Mouse (Mus musculus): Measurements from ENCODE around the gene Hus1. TPM values are rescaled to one million over a fixed set of nuclear protein-coding genes. Genes with fewer than 3 reads are reported as not detected.

Hus1 gene
- polyA plus RNA-seq, 1 experiment: 5.8 TPM

DNA sequence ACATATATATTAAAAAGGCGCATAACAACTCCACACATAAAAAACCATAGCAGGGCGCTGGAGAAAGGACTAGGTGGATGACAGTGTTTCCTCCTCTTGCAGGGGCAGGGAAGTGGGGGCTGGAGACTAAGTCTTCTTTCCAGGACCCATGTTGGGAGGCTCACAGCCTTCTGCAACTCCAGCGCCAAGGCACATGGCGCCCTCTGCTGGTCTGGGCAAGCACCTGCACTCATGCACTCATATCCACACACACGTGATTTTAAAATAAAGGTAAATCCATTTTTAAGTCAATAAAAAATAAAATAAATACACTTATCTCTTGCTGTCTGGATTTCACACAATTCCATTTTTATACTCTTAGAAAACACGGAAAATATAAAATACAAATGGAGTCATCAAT lies 54.0 kb downstream of the Hus1 start:
- TF ChIP-seq CTCF (IDR thresholded peaks at IDR 0.05; ENCODE audit: low read depth, low read length): peak; percentile 59
- no peak for TF ChIP-seq POLR2A (IDR thresholded peaks at IDR 0.05; ENCODE audit: borderline replicate concordance, low read depth, low read length)
- Histone ChIP-seq H3K4me3 (ENCODE audit: insufficient read depth, low read length) (no peak overlapping the region), H3K27ac (ENCODE audit: insufficient read depth, low read depth, low read length) (no peak overlapping the region)

DNA sequence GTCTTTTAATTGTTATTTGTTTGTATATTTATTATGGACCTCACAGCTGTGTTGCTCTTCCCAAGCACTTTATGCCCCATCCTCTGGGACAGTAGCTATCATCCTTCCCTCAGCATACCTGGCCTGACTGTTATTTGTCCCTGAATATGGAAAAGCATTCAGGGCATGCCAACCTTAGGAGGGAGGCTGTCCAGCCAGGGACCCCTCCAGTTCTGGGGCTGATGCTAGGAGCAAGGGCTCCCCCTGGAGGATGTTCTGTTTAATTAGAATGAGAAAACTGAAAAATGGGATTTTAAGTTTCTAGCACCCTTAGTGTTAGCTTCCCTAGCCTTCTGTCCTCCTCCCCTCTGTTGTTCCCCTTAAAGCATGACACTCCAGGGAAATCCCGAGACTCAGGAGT lies 55.3 kb downstream of the Hus1 start:
- TF ChIP-seq CTCF (IDR thresholded peaks at IDR 0.05; ENCODE audit: low read depth, low read length): peak; percentile 90
- TF ChIP-seq POLR2A (IDR thresholded peaks at IDR 0.05; ENCODE audit: borderline replicate concordance, low read depth, low read length): no peak
- Histone ChIP-seq H3K4me1 (ENCODE audit: control insufficient read depth, insufficient read depth, low read length) (no peaks in the 10 kb centered on the region), H3K27ac (ENCODE audit: insufficient read depth, low read depth, low read length) (no peak overlapping the region), H3K4me3 (ENCODE audit: insufficient read depth, low read length) (no peak overlapping the region)

More for the DNA sequence above, 54.0 kb downstream of the Hus1 start:
- no peaks in the 10 kb centered on the region for H3K4me1 ChIP-seq (ENCODE audit: control insufficient read depth, insufficient read depth, low read length)

DNA sequence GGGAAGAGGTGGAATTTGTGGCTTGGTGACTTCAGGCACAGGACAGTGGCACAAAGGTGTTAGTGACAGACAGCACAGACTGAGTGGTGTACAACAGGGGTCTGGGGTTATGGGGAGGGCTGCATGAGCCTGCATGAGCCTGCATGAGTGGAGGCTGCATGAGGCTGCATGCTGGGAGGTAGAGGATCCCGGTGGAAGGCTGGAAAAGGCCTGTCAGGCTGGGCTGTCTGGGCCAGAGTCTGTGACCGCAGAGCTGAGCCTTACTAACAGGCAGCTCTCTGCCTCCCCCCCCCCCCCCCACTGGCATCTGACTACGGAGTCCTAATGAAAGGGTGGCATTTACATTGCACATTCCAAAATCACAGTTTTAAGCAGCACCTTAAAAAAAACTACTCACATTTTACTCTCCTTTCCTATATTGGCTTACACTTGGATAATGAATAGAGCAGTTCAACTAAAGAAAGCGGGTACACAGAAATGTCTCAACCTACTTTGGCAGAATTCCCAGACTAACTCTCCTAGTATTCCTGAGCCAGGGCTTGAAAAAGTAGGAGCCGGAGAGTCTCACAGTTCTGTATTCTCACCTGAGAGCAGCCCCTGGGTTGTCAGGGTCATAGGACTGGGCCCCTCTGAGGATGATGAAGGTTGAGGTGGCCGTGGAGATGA lies 61.1 kb downstream of the Hus1 start:
- TF ChIP-seq CTCF (IDR thresholded peaks at IDR 0.05; ENCODE audit: low read depth, low read length) (no peak), POLR2A (IDR thresholded peaks at IDR 0.05; ENCODE audit: borderline replicate concordance, low read depth, low read length) (no peak)
- no peaks in the 10 kb centered on the region for H3K4me1 ChIP-seq (ENCODE audit: control insufficient read depth, insufficient read depth, low read length)
- H3K4me3 ChIP-seq (ENCODE audit: insufficient read depth, low read length): no peak overlapping the region
- H3K27ac ChIP-seq (ENCODE audit: insufficient read depth, low read depth, low read length): no peak overlapping the region

DNA sequence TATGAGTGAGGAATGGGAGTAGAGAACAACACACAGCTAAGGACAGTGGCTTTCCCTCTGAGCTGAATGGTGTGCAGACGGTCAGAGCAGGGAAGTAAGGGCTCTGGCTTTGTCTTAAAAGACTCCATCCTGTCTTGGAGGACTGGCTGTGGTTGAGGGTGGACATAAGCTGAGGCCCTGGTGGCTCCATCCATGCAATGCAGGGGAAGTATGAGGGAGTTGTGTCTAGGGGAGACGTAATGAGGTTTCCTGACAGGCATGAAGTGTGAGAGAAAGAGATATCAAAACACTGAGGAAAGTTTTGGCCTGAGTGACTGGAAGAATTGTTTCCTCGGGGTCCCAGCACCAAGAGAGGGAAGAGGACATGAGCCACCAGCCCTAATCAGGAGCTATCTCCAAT lies 62.1 kb downstream of the Hus1 start:
- peaks cover 5% of the 10 kb centered on the region; the same call in 1 of the 2 replicates for H3K4me1 ChIP-seq (ENCODE audit: control insufficient read depth, insufficient read depth, low read length)
- H3K27ac ChIP-seq (ENCODE audit: insufficient read depth, low read depth, low read length): no peak overlapping the region
- H3K4me3 ChIP-seq (ENCODE audit: insufficient read depth, low read length): no peak overlapping the region
- TF ChIP-seq CTCF (IDR thresholded peaks at IDR 0.05; ENCODE audit: low read depth, low read length) (no peak), POLR2A (IDR thresholded peaks at IDR 0.05; ENCODE audit: borderline replicate concordance, low read depth, low read length) (no peak)

DNA sequence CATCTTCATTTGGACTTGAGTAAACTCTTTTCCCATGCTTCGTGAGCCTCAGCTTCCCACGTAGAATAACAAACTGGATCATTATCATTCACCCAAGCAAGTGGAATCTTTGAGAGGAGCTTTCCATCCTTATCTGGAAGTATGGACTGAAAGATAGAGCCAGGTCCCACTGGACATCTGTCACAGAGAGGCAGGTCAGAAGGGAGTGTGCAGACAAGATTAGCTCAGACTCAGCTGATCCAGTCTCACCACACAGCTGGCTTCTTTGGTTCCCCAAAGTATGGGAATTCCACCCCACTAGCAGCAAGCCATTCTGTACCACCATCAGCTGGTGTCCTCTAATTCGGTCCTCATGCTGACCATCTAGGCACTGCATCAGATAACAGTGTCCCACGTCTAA lies 66.9 kb downstream of the Hus1 start:
- no peak overlapping the region for H3K27ac ChIP-seq (ENCODE audit: insufficient read depth, low read depth, low read length)
- H3K4me3 ChIP-seq (ENCODE audit: insufficient read depth, low read length): no peak overlapping the region
- peaks cover 5% of the 10 kb centered on the region; the same call in 1 of the 2 replicates for H3K4me1 ChIP-seq (ENCODE audit: control insufficient read depth, insufficient read depth, low read length)
- TF ChIP-seq CTCF (IDR thresholded peaks at IDR 0.05; ENCODE audit: low read depth, low read length) (no peak), POLR2A (IDR thresholded peaks at IDR 0.05; ENCODE audit: borderline replicate concordance, low read depth, low read length) (no peak)

Other genes with a start within 250 kb of the Hus1 start
- not detected in 2 replicates for gene Pkd1l1, start 37.9 kb downstream of the Hus1 start, polyA plus RNA-seq (2012; ENCODE audit: insufficient read depth, insufficient read length, missing spikeins)
- gene Gm11992, start 37.4 kb upstream of the Hus1 start, polyA plus RNA-seq (2012; ENCODE audit: insufficient read depth, insufficient read length, missing spikeins): not detected in 2 replicates
- gene Sun3, start 37.8 kb upstream of the Hus1 start, polyA plus RNA-seq (2012; ENCODE audit: insufficient read depth, insufficient read length, missing spikeins): not detected in 2 replicates
- not detected in 2 replicates for gene Upp1, start 106.9 kb upstream of the Hus1 start, polyA plus RNA-seq (2012; ENCODE audit: insufficient read depth, insufficient read length, missing spikeins)
- gene Abca13, start 180.8 kb upstream of the Hus1 start, polyA plus RNA-seq (2012; ENCODE audit: insufficient read depth, insufficient read length, missing spikeins): 0.05 TPM in 1 of 2 replicates, not detected in the other